Mouse (Mus musculus) lung, adult 2 months (tissue): ENCODE data around the gene Stpg4. TPM values are rescaled to one million over a fixed set of nuclear protein-coding genes. Genes with fewer than 3 reads are reported as not detected.

Experiments used
- DNase-seq: peaks from one replicate; pipeline ENCODE4 v3.0.0; 2022
- H3K4me1 ChIP-seq: fragments of 200-500 bp; 2 replicates; pipeline ENCODE4 v1.6.1; 2011; ENCODE audit warnings: low read length; ENCODE audit not compliant: control insufficient read depth, insufficient read depth
- H3K4me3 ChIP-seq: fragments of 200-500 bp; replicated peaks from 2 replicates; pipeline ENCODE3; 2011; ENCODE audit warnings: low read depth, mild to moderate bottlenecking, control low read depth, low read length; ENCODE audit errors: extremely low read depth
- CTCF ChIP-seq: fragments of 200-500 bp; IDR thresholded peaks from 2 replicates; pipeline ENCODE4 v1.5.1; 2011; ENCODE audit warnings: mild to moderate bottlenecking, low read length, control low read depth; ENCODE audit not compliant: insufficient read depth
- POLR2A ChIP-seq: fragments of 200-500 bp; IDR thresholded peaks from 2 replicates; pipeline ENCODE4 v1.6.1; 2011; ENCODE audit warnings: low read depth, mild to moderate bottlenecking, control low read depth, low read length, borderline replicate concordance; ENCODE audit errors: extremely low read depth
- WGBS: fragments of 180-500 bp; shearing (Covaris S2); methylation state at CpG from one replicate; pipeline ENCODE4 v1.1.7; 2018; 5-methylcytosine and 5-hydroxymethylcytosine counted together
- polyA plus RNA-seq: library from polyadenylated mRNA; depleted of rRNA; stranded (reverse); fragments of >200 nt; gene quantifications from 2 replicates; pipeline ENCODE4 v1.2.3, GENCODE M21; 2012

Stpg4 gene
- polyA plus RNA-seq, 1 experiment: not detected

GRCm38 (mm10) chr17:87448881-87449280 is 21.3 kb upstream of the Stpg4 start:
- H3K4me3 ChIP-seq: no peak overlapping the region
- 59% methylated on average over 8 of the region's 8 CpGs for WGBS
- DNase-seq: no peak
- H3K4me1 ChIP-seq: peaks cover 3% of the 10 kb centered on the region
- TF ChIP-seq POLR2A (no peak), CTCF (no peak)

- DNase-seq: no peak
- peaks cover 5% of the 10 kb centered on the region for H3K4me1 ChIP-seq
- no peak for TF ChIP-seq CTCF
- TF ChIP-seq POLR2A: no peak
- no peak overlapping the region for H3K4me3 ChIP-seq
- 84% methylated on average over 9 of the region's 9 CpGs for WGBS
Measured at GRCm38 (mm10) chr17:87448339-87448738, 20.8 kb upstream of the Stpg4 start.

DNA sequence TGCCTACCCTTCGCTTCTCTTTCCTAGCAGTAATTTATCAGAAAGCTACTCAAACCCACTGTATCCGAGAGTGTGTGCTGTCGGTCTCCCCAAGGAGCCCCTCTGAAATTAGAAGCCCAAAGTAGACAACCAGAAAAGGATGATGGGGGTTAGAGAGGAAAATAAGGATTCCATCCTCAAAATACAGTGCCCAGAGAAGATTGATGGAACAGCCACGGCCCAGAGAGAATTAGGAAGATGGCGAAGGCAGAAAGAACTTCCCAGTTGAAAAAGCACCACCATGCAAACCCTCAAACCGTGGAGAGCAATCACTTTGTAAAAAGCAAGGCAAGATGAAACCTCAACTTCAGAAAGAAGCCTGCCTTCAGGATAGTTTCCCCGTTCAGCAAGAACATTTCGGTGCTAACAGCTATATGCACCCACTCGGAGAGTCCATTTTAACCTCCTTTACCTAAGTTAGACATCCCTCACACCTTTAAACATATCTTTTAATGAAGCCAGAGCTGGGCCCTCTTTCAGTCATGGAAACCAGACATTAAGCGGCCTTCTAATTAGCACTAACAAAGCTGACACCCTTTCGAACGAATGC is 20.2 kb upstream of the Stpg4 start:
- peak overlapping the region; percentile 82 for H3K4me3 ChIP-seq
- TF ChIP-seq CTCF (no peak), POLR2A (no peak)
- 63% methylated on average over 12 of the region's 12 CpGs for WGBS
- DNase-seq: no peak
- peaks cover 8% of the 10 kb centered on the region for H3K4me1 ChIP-seq

GRCm38 (mm10) chr17:87446767-87447611 is 19.4 kb upstream of the Stpg4 start, which contains the start of gene Calm2:
TSS of gene Calm2 (minus strand) at chr17:87446935.
- Histone ChIP-seq H3K4me3 (peak within 1 kb of the TSS; percentile 82), H3K4me1 (peaks cover 8% of the 10 kb centered on the region)
- WGBS: under 1% methylated on average over 69 of the region's 69 CpGs
- peak; percentile 99 for DNase-seq
- peak; percentile 100 for TF ChIP-seq POLR2A
- no peak for TF ChIP-seq CTCF

DNA sequence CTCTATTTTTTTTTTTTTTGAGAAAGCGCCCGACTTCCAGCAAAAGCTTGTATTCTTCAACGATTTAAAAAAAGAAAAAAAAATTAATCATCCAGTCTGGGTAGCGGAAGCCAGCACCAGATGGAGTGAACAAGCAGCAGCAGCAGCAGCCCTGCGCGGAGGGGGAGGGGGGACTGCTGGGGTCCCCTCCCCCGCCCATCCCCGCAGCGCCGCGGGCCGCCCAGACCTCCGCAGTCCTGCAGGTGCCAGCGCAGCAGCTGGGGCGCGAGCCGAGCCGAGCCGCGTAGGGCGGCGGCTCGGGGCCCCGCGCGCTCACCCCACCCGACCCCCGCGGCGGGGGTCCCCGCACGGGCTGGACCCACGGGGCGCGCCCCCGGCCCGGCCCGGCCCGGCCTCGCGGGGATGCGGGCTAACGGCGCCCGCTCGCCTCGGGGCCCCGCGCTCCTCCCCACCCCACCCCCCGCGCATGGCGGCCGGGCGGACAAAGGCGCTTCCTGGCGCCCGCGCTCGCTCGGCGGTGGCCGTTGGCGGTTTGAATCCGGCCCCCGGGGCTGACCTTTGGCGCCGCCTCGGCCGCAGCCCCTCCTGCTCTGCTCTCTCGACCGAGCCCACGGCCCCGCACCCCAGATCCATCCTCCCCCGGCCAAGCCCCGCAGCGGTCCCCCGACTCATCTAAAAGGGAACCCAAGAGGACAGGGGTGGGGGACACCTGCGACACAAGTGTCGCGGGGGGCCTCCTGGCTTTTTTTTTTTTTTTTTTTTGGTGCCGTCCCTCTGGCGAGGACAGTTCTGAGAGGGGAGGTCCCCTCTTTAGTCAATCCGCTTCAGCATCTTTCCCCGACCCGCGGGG is 18.6 kb upstream of the Stpg4 start:
- 1% methylated on average over 68 of the region's 86 CpGs for WGBS
- H3K4me3 ChIP-seq: peak overlapping the region; percentile 82
- TF ChIP-seq POLR2A: 0 out of 2 replicates have a peak, but pooled peaks have one; percentile 3
- no peak for TF ChIP-seq CTCF
- DNase-seq: peak; percentile 47
- peaks cover 14% of the 10 kb centered on the region for H3K4me1 ChIP-seq

DNA sequence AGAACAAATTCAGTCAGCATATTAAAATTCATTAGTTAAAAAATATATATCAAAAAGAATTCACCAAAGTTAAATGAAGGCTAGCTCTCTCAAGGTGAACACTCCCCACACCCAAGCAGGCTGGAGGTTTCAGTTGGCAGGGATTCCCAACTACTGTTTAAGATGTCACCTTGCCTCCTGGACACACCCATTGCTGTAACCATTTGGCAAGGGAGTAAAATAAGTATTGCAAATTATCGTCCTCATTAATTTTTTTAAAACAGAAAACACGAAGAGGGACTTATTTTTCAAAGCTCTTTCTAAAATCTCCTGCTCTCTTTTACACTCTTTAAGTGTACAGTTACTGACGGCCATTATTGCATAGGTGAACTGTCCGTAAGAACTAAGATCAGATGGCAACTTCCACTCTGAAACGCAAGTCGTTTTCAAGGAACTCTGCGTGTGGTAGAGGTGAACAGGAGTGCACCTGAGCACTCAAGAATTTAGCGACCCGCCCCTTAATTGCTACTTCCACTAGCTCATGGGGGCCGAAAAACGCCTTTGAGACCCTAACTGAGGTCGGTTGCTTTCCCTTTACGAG is 17.9 kb upstream of the Stpg4 start:
- peaks cover 14% of the 10 kb centered on the region for H3K4me1 ChIP-seq
- peak overlapping the region; percentile 82 for H3K4me3 ChIP-seq
- no peak for TF ChIP-seq POLR2A
- no peak for TF ChIP-seq CTCF
- under 1% methylated on average over 13 of the region's 13 CpGs for WGBS
- no peak for DNase-seq

GRCm38 (mm10) chr17:87444763-87445162 is 17.2 kb upstream of the Stpg4 start:
- peak overlapping the region; percentile 9 for H3K4me3 ChIP-seq
- peaks cover 14% of the 10 kb centered on the region for H3K4me1 ChIP-seq
- no peak for DNase-seq
- TF ChIP-seq POLR2A (no peak), CTCF (no peak)
- 12% methylated on average over 4 of the region's 4 CpGs for WGBS

- no peak for TF ChIP-seq POLR2A
- no peak for TF ChIP-seq CTCF
- no peak for DNase-seq
- WGBS: 30% methylated on average over 2 of the region's 2 CpGs
- Histone ChIP-seq H3K4me3 (no peak overlapping the region), H3K4me1 (peaks cover 20% of the 10 kb centered on the region)
Measured at GRCm38 (mm10) chr17:87441537-87441936, 14.0 kb upstream of the Stpg4 start.

GRCm38 (mm10) chr17:87439441-87439840 is 11.9 kb upstream of the Stpg4 start:
- 47% methylated on average over 2 of the region's 2 CpGs for WGBS
- TF ChIP-seq POLR2A (no peak), CTCF (no peak)
- DNase-seq: no peak

More at GRCm38 (mm10) chr17:87439441-87439840, 11.9 kb upstream of the Stpg4 start:
- H3K4me3 ChIP-seq: no peak overlapping the region
- H3K4me1 ChIP-seq: peaks cover 20% of the 10 kb centered on the region
